Mouse (Mus musculus) embryonic facial prominence, embryonic 13.5 days (tissue): ENCODE results near the gene Ankrd10. TPM values are rescaled to one million over a fixed set of nuclear protein-coding genes. Genes with fewer than 3 reads are reported as not detected.
A peak's percentile ranks its signal among the peaks of the same experiment; 100 is the strongest.

Source experiments
- ATAC-seq: fragments of 200-750 bp; cut with Nextera tagmentation; 2 replicates; pipeline ENCODE4 v1.8.0; 2017; ENCODE audit warnings: low read depth; ENCODE audit not compliant: insufficient number of reproducible peaks, insufficient read depth, low FRiP score, low TSS enrichment
- H3K27ac ChIP-seq: fragments of 300-500 bp; sonication (generic); 2 replicates; pipeline ENCODE4 v1.5.1; 2015; ENCODE audit warnings: moderate library complexity, mild to moderate bottlenecking, inconsistent platforms
- H3K27me3 ChIP-seq: fragments of 300-500 bp; sonication (generic); 2 replicates; pipeline ENCODE4 v1.6.1; 2015; ENCODE audit warnings: mild to moderate bottlenecking, inconsistent platforms
- H3K36me3 ChIP-seq: fragments of 300-500 bp; sonication (generic); 2 replicates; pipeline ENCODE4 v1.6.1; 2015; ENCODE audit warnings: mild to moderate bottlenecking, inconsistent platforms
- H3K4me1 ChIP-seq: fragments of 300-500 bp; sonication (generic); 2 replicates; pipeline ENCODE4 v1.6.1; 2015; ENCODE audit warnings: inconsistent platforms
- H3K4me2 ChIP-seq: fragments of 300-500 bp; sonication (generic); 2 replicates; pipeline ENCODE4 v1.6.1; 2015; ENCODE audit warnings: moderate library complexity, mild to moderate bottlenecking, inconsistent platforms
- H3K4me3 ChIP-seq: fragments of 300-500 bp; sonication (generic); 2 replicates; pipeline ENCODE4 v1.5.1; 2015; ENCODE audit warnings: mild to moderate bottlenecking, inconsistent platforms
- H3K9ac ChIP-seq: fragments of 300-500 bp; sonication (generic); 2 replicates; pipeline ENCODE4 v1.6.1; 2015; ENCODE audit warnings: mild to moderate bottlenecking, inconsistent platforms
- H3K9me3 ChIP-seq: fragments of 300-500 bp; sonication (generic); 2 replicates; pipeline ENCODE4 v1.6.1; 2016; ENCODE audit warnings: inconsistent platforms
- WGBS: fragments of 180-500 bp; shearing (Covaris S2); methylation state at CpG from one replicate; pipeline ENCODE4 v1.1.7; 2015; ENCODE audit warnings: mixed read lengths; 5-methylcytosine and 5-hydroxymethylcytosine counted together
- polyA plus RNA-seq: library from polyadenylated mRNA; unstranded; fragments of >200 nt; fragmentation: Nextera tagmentation; extraction: Ambion mirVana; gene quantifications from 2 replicates; pipeline ENCODE4 v1.2.1, GENCODE M21; 2015

The Ankrd10 gene
- polyA plus RNA-seq, 1 experiment from 2014 or later, result 92.6 TPM

- peak overlapping the region; percentile 80 for H3K4me2 ChIP-seq
- H3K9me3 ChIP-seq, result no peaks in the 10 kb centered on the region
- H3K4me1 ChIP-seq, result peaks cover 48% of the 10 kb centered on the region
- H3K36me3 ChIP-seq, result peaks cover 29% of the 10 kb centered on the region
- H3K27ac ChIP-seq, result peak overlapping the region; percentile 99
- H3K4me3 ChIP-seq, result peak overlapping the region; percentile 95
- no peaks in the 10 kb centered on the region for H3K27me3 ChIP-seq
- no peak for ATAC-seq
- peak overlapping the region; percentile 94 for H3K9ac ChIP-seq
- under 1% methylated on average over 38 of the region's 39 CpGs for WGBS
Measured at GRCm38 (mm10) chr8:11634331-11635011, 1.1 kb downstream of the Ankrd10 start.

DNA sequence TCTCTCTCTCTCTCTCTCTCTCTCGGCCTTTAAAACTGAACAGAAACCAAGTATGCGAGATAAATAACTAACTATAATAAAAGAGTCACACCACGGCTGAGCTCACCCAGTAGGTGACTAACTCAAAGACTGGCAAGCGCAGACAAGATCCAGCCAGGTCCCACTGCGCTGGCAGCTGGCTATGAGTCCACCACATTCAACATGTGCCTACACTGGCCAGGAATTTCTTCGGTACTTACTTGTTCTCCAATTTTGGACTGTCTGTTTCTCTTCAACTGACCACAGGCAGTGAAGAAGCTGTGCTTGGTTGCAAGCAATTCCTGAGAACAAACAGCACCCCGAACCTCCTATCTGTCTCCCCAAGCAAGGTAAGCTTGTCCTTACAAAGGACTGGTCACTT lies 2.1 kb downstream of the Ankrd10 start:
- H3K4me1 ChIP-seq, result peaks cover 57% of the 10 kb centered on the region
- ATAC-seq, result no peak
- H3K9ac ChIP-seq, result peak overlapping the region; percentile 94
- WGBS, result 62% methylated on average over 7 of the region's 7 CpGs
- no peaks in the 10 kb centered on the region for H3K27me3 ChIP-seq
- no peaks in the 10 kb centered on the region for H3K9me3 ChIP-seq
- H3K36me3 ChIP-seq, result peaks cover 37% of the 10 kb centered on the region
- H3K4me3 ChIP-seq, result peak overlapping the region; percentile 95
- H3K4me2 ChIP-seq, result peak overlapping the region; percentile 80
- no peak overlapping the region for H3K27ac ChIP-seq

GRCm38 (mm10) chr8:11632406-11632805 lies 3.2 kb downstream of the Ankrd10 start:
- no peak for ATAC-seq
- H3K4me1 ChIP-seq, result peaks cover 60% of the 10 kb centered on the region
- H3K9ac ChIP-seq, result 0 out of 2 replicates have a peak overlapping the region, but pooled peaks have one; percentile 27
- peak overlapping the region; percentile 80 for H3K4me2 ChIP-seq
- H3K9me3 ChIP-seq, result no peaks in the 10 kb centered on the region
- H3K27me3 ChIP-seq, result no peaks in the 10 kb centered on the region
- no peak overlapping the region for H3K27ac ChIP-seq
- WGBS, result 21% methylated on average over 2 of the region's 2 CpGs
- peak overlapping the region; percentile 12; the same call in 1 of the 2 replicates for H3K4me3 ChIP-seq
- H3K36me3 ChIP-seq, result peaks cover 46% of the 10 kb centered on the region

GRCm38 (mm10) chr8:11629206-11629605 lies 6.4 kb downstream of the Ankrd10 start:
- Histone ChIP-seq H3K36me3 (peaks cover 70% of the 10 kb centered on the region), H3K9ac (no peak overlapping the region), H3K4me3 (no peak overlapping the region), H3K9me3 (no peaks in the 10 kb centered on the region), H3K4me1 (peaks cover 52% of the 10 kb centered on the region), H3K27me3 (no peaks in the 10 kb centered on the region), H3K27ac (no peak overlapping the region), H3K4me2 (no peak overlapping the region)
- no peak for ATAC-seq
- 89% methylated on average over 5 of the region's 5 CpGs for WGBS

DNA sequence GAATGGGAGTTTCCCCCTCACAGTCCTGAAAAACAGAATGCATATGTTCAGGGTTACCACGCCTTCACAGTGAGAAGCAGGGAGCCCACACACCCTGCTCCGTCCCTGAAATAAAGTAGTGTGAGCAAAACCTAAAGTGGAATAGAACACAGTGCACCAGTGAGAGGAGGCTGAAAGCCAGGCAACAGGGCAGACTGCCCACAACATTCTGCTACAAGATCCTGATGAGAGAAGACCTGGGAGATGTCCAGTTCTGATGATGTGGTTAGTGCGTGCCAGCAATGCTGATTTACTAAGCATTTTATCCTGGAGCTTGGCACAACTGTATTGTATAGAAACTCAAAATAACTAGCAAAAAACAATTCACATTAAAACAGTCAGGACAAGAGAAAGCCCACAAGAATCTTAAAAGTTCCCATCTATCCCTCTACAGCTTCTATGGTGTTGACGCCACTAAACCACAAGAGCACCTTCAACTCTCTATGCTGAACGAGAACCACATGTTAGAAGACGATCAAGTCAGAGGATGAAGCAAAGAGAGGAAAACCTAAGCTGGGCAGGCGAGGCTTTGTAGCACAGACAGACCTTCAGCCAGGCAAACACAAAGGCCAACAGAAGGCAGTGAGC lies 6.9 kb downstream of the Ankrd10 start:
- no peak for ATAC-seq
- WGBS, result 50% methylated on average over 7 of the region's 7 CpGs
- peaks cover 70% of the 10 kb centered on the region for H3K36me3 ChIP-seq

DNA sequence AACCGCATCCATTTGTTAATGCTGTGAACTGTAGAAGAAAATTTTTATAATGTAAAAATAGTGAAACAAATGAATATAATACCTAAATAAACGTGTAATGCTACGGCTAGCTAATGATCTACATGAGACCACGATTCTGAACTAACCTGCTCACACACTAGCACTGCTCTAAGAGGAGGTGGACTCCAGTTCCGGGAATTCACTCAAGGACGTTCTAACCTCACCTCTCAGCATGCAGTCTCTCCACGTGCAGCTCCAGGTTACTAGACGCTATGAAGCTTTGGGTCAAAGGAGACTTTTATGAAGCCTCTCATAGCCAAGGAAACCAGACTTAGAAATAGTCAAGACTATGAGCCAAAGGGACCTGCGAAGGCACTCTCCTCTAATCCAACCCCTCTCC lies 7.8 kb downstream of the Ankrd10 start:
- no peak for ATAC-seq
- Histone ChIP-seq H3K27ac (no peak overlapping the region), H3K27me3 (no peaks in the 10 kb centered on the region), H3K4me1 (peaks cover 38% of the 10 kb centered on the region), H3K9ac (no peak overlapping the region), H3K4me2 (no peak overlapping the region), H3K9me3 (no peaks in the 10 kb centered on the region), H3K4me3 (no peak overlapping the region), H3K36me3 (peaks cover 73% of the 10 kb centered on the region)
- WGBS, result 92% methylated on average over 9 of the region's 9 CpGs

More for the DNA sequence above, 6.9 kb downstream of the Ankrd10 start:
- Histone ChIP-seq H3K4me3 (no peak overlapping the region), H3K27ac (no peak overlapping the region), H3K9ac (no peak overlapping the region), H3K4me2 (no peak overlapping the region), H3K27me3 (no peaks in the 10 kb centered on the region), H3K9me3 (no peaks in the 10 kb centered on the region), H3K4me1 (peaks cover 47% of the 10 kb centered on the region)

DNA sequence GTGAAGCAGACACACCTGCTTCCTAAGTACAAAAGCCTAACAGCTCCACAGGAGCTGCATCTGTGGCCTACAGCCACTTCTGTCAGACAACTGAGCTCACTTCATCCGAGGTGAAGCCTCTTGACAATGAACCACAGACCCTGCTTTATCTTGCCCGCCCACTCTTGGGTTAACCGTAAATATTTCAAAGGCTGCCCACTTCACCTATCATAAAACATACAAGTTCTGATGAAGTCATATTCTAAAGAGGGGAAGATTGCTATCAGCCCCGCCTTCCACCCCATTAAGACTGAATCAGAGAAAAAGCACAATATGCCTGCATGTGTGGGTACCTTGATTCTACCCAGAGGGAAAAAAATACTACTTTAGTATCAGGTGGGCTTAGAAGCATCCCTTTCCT lies 10.5 kb downstream of the Ankrd10 start:
- Histone ChIP-seq H3K27me3 (no peaks in the 10 kb centered on the region), H3K4me3 (no peak overlapping the region), H3K36me3 (peaks cover 74% of the 10 kb centered on the region), H3K27ac (no peak overlapping the region), H3K9me3 (no peaks in the 10 kb centered on the region), H3K4me1 (peaks cover 16% of the 10 kb centered on the region), H3K4me2 (no peak overlapping the region), H3K9ac (no peak overlapping the region)
- WGBS, result 86% methylated on average over 4 of the region's 4 CpGs
- no peak for ATAC-seq

DNA sequence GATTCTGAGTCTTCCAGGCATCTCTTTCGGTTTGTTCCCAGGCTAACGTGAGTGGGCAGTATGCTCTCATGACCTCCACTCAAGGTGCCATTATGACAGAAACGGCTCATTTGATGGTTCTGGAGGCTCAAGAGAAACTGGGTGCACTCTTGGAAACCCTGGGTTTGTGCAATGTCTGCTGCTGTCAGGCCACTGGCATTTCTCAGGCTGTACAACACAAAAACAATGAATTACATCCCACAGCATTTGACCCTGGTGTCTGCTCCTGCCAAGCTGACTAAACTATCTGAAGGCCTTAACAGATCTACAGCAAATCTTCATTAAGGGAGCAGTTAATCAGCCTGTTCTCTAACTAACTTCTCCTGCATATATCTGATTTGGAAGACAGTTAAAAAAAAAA lies 16.5 kb downstream of the Ankrd10 start:
- no peaks in the 10 kb centered on the region for H3K27me3 ChIP-seq
- WGBS, result 92% methylated on average over 3 of the region's 3 CpGs
- no peaks in the 10 kb centered on the region for H3K4me1 ChIP-seq
- peaks cover 76% of the 10 kb centered on the region for H3K36me3 ChIP-seq
- H3K4me3 ChIP-seq, result no peak overlapping the region
- no peak for ATAC-seq
- no peak overlapping the region for H3K9ac ChIP-seq
- H3K9me3 ChIP-seq, result no peaks in the 10 kb centered on the region
- H3K27ac ChIP-seq, result no peak overlapping the region
- no peak overlapping the region for H3K4me2 ChIP-seq

GRCm38 (mm10) chr8:11618063-11618462 lies 17.5 kb downstream of the Ankrd10 start:
- Histone ChIP-seq H3K36me3 (peaks cover 82% of the 10 kb centered on the region), H3K27ac (no peak overlapping the region), H3K4me3 (no peak overlapping the region), H3K9ac (no peak overlapping the region), H3K27me3 (no peaks in the 10 kb centered on the region), H3K4me1 (no peaks in the 10 kb centered on the region), H3K9me3 (no peaks in the 10 kb centered on the region), H3K4me2 (no peak overlapping the region)
- no peak for ATAC-seq
- 87% methylated on average over 2 of the region's 2 CpGs for WGBS

DNA sequence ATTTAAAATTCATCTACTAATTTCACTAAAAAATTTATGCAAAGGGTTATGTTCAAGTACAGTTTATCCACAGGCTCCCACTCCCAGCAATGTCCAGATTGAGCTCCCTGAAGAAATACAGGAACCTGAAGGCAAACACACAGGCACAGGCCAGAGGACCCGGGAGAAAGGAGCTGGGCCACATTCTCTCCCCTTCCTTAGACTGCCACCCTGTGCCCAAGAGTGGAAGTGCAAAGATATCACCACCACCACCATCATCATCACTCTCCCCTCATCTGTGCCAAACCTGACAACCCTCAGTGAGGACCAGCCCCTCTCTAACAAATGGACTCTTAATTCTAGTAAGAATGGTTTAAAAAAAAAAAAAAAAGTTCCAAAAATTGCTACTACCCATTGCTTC lies 19.3 kb downstream of the Ankrd10 start:
- Histone ChIP-seq H3K4me1 (no peaks in the 10 kb centered on the region), H3K27me3 (no peaks in the 10 kb centered on the region), H3K9me3 (no peaks in the 10 kb centered on the region), H3K4me3 (no peak overlapping the region), H3K4me2 (no peak overlapping the region), H3K27ac (no peak overlapping the region), H3K36me3 (peaks cover 82% of the 10 kb centered on the region), H3K9ac (no peak overlapping the region)
- WGBS, result 4% methylated on average over 1 of the region's 1 CpGs
- no peak for ATAC-seq

GRCm38 (mm10) chr8:11614126-11614835 lies 21.3 kb downstream of the Ankrd10 start:
- Histone ChIP-seq H3K9me3 (no peaks in the 10 kb centered on the region), H3K36me3 (peaks cover 83% of the 10 kb centered on the region), H3K4me2 (no peak overlapping the region), H3K4me3 (no peak overlapping the region), H3K27ac (no peak overlapping the region), H3K9ac (no peak overlapping the region), H3K4me1 (no peaks in the 10 kb centered on the region), H3K27me3 (no peaks in the 10 kb centered on the region)
- ATAC-seq, result no peak
- 87% methylated on average over 6 of the region's 6 CpGs for WGBS

GRCm38 (mm10) chr8:11608848-11609247 lies 26.7 kb downstream of the Ankrd10 start:
- no peaks in the 10 kb centered on the region for H3K4me1 ChIP-seq
- no peak overlapping the region for H3K27ac ChIP-seq
- ATAC-seq, result no peak
- no peaks in the 10 kb centered on the region for H3K27me3 ChIP-seq
- peaks cover 75% of the 10 kb centered on the region for H3K36me3 ChIP-seq
- WGBS, result 95% methylated on average over 9 of the region's 9 CpGs
- H3K9me3 ChIP-seq, result 0 out of 2 replicates have a peak, but pooled peaks cover 4% of the 10 kb centered on the region
- no peak overlapping the region for H3K4me2 ChIP-seq
- H3K4me3 ChIP-seq, result no peak overlapping the region
- H3K9ac ChIP-seq, result no peak overlapping the region
